Mouse (Mus musculus): ENCODE data around the gene 1700012B09Rik. TPM values are rescaled to one million over a fixed set of nuclear protein-coding genes. Genes with fewer than 3 reads are reported as not detected.

The 1700012B09Rik gene
- not detected in 2 replicates for total RNA-seq (2015; ENCODE audit: low replicate concordance)
- not detected in 2 replicates for total RNA-seq (2017; ENCODE audit: low replicate concordance)

- no peak for ATAC-seq (replicated peaks; ENCODE audit: low FRiP score, poor library complexity, severe bottlenecking)
Observed at GRCm38 (mm10) chr9:14770803-14771471, at the start of gene 1700012B09Rik. 1700012B09Rik (minus strand) TSS chr9:14771030.

GRCm38 (mm10) chr9:14810111-14810510 lies 39.3 kb upstream of the 1700012B09Rik start:
- ATAC-seq (replicated peaks; ENCODE audit: low FRiP score, poor library complexity, severe bottlenecking), result no peak

DNA sequence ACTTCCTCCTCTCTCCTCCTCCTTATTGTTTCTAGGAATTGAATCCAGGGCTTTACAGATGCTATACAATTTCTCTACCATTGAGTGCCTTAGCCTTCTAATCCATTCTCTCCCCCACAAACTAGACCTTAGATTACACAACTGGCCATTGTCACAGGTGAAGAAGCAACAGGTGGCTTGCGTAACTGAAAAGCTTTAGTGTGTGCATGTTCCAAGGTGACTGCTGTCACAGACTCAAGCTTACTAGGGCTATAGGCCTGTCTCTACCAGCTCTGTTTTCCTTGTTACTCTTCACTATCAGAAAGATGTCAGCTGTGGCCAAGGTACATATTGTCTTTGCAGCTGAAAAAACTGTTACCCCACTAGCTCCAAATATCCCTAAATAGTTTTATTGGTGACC lies 36.0 kb upstream of the 1700012B09Rik start:
- ATAC-seq (replicated peaks; ENCODE audit: low FRiP score, poor library complexity, severe bottlenecking), result no peak

- no peak for ATAC-seq (replicated peaks; ENCODE audit: low FRiP score, poor library complexity, severe bottlenecking)
Observed at GRCm38 (mm10) chr9:14805714-14806113, 34.9 kb upstream of the 1700012B09Rik start.

DNA sequence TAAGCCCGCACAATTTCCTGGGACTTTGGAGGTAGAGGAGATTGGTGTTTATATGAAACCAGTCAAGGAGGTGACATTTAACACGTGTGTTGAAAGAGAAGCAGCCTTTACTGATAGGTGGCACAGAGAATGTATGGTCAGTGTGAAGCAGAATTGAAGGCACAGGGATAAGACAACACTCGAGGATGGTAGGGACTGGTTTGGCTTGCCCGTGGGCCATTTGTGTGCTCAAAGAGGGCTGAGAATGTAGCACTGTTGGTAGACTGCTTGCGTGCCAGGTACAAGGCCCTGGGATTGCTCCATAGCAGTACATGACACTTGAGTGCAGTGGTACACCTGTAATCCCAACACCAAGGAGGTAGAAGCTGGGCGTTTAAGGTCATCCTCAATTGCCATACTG lies 16.5 kb upstream of the 1700012B09Rik start:
- no peak for ATAC-seq (replicated peaks; ENCODE audit: low FRiP score, poor library complexity, severe bottlenecking)

DNA sequence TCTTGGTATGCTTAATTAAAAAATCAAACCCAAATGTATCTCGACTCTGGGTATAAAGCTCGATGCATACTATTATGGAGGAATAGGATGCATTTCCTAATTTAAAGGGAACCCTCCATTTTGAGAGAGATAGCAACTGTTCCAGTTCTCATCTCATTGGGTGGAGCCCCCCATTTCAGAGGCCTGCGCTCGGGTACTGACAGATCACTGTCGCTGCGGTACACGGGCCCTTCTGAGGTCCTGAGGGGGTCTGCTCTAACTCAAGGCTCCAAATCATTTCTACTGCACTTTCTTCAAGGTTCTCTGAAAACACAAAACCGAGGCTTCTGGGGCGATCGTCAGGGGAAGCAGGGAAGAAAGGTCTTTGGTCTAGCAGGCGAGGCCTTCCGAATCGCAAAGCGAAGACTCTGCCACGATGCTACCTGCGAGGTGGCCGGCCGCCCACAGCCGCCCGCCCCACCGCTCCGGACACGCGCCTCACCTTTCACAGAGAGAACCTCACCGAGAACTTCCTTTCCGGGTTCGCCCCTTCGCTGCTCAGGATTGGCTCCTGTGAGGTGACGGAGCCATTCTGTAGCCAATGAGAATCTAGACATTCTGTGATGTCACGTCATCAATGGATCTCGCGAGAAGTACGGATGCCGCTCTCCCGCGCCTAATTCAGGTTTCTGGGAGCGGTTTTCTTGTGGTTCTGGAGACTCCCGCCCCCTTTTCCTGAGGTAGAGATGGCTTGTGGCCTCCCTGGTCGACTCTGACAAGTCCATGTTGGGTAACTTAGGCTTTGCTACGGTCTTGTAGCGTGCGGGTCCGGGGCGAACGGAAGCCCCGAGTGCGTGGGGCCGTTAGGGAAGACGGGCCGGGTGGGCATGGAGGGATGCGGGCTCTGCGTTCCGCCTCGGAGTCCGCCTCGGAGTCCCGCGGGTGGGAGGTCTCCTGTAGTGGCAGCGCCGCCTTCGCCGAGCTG lies 13.5 kb upstream of the 1700012B09Rik start, which contains the start of the genes Mre11a and Ankrd49:
TSS of gene Mre11a (plus strand) at position 616 of the 964 bp plus-strand sequence.
TSS of gene Ankrd49 (minus strand) at position 818 of the 964 bp plus-strand sequence.
- ATAC-seq (replicated peaks; ENCODE audit: low FRiP score, poor library complexity, severe bottlenecking), result peak; percentile 98

DNA sequence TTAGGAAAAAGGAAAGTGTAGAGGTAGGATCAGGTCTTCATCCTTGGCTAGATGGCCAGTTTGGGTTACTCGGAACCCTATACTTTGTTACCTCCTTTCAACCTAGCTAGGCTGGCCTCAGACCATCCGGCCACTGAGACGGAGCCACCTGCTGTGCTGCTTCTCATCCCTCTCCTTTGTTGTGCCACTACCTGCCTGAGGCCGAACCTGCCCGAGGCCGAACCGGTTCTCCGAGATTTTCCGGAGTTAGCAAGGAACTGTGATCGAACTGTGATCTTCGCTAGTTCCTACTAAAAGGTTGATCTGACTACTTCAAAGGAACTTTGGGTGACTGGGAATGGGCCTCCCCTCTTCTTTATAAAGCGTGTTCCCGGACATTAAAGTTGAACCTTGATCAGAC lies 7.5 kb upstream of the 1700012B09Rik start:
- ATAC-seq (replicated peaks; ENCODE audit: low FRiP score, poor library complexity, severe bottlenecking), result no peak

DNA sequence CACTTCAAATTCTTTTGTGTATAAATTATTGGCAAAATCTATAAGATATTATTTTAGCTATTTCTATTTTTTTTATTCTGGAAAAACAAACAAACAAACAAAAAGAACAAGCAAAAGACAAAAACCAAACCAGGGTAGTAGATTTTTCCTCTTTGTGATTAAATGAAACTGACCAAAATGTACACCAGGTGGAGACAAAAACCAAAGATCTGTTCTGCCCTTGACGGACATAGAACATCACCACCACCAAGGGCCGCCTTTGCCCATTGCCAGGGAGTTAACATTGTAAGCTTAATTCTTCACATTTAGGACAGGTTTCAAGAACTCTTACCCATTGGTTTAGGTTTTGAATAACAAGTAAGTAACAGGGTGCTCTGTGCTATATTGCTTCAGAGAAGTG lies 3.0 kb upstream of the 1700012B09Rik start:
- ATAC-seq (replicated peaks; ENCODE audit: low FRiP score, poor library complexity, severe bottlenecking), result no peak

DNA sequence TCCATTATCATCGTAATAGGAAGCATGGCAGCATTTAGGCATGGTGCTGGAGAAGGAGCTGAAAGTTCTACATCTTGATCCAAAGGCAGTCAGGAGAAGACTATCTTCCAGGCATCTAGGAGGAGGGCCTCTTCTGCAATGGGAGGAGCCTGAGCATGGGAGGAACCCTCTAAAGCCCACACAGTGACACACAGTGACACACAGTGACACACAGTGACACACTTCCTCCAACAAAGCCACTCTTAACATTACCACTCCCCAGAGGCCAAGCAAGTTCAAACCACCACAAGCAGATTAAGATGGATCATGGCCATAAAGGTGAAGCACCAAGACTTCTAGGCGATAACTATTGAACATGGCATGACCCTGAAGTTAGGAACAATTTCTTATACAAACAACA lies 1.2 kb upstream of the 1700012B09Rik start:
- ATAC-seq (replicated peaks; ENCODE audit: low FRiP score, poor library complexity, severe bottlenecking), result no peak

- no peak for ATAC-seq (replicated peaks; ENCODE audit: low FRiP score, poor library complexity, severe bottlenecking)
Observed at GRCm38 (mm10) chr9:14769811-14770210, 1.0 kb downstream of the 1700012B09Rik start.

DNA sequence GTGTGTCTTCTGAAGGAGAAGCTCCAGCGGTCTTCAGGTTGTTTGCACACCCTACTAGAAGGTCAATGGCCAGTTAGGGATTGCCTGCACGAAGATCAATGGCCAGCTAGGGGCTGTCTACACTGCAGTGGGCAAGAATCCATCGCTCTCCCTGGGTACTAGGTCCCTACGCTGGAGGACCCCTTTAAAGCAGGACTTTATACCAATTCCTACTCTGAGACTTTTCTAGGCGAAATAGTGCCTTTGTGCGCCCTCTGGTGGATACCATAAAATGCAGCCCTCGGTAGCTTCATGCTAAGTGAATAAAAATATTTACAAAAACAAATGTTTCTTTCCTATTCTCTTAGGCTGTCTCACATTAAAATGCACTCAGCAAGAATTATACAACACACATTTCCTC lies 6.1 kb downstream of the 1700012B09Rik start:
- ATAC-seq (replicated peaks; ENCODE audit: low FRiP score, poor library complexity, severe bottlenecking), result no peak

GRCm38 (mm10) chr9:14759261-14759660 lies 11.6 kb downstream of the 1700012B09Rik start:
- no peak for ATAC-seq (replicated peaks; ENCODE audit: low FRiP score, poor library complexity, severe bottlenecking)

GRCm38 (mm10) chr9:14758590-14758989 lies 12.2 kb downstream of the 1700012B09Rik start:
- no peak for ATAC-seq (replicated peaks; ENCODE audit: low FRiP score, poor library complexity, severe bottlenecking)

- ATAC-seq (replicated peaks; ENCODE audit: low FRiP score, poor library complexity, severe bottlenecking), result no peak
Observed at GRCm38 (mm10) chr9:14754469-14754868, 16.4 kb downstream of the 1700012B09Rik start.

DNA sequence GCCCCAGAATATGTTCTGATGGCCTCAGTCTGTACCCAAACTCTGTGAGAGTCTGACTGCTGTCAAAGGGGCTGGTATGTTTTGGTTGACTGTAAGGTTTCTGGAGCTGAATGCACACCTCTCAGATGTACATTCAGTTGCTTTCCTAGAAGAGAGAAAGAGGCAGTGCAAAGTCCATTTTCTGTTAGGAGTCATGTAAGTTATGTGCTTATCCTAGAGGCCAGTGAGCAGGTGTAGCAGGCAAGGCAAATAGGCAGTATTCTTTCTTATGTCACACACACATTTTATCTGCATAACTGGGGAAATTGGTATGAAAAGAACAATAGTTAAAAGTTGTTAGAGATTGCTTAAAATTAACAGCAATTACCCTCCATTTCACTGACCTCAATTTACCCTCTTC lies 16.9 kb downstream of the 1700012B09Rik start:
- ATAC-seq (replicated peaks; ENCODE audit: low FRiP score, poor library complexity, severe bottlenecking), result no peak

- no peak for ATAC-seq (replicated peaks; ENCODE audit: low FRiP score, poor library complexity, severe bottlenecking)
Observed at GRCm38 (mm10) chr9:14752001-14752522, 18.8 kb downstream of the 1700012B09Rik start, which contains the start of gene Fut4. Fut4 (minus strand) TSS chr9:14752393.

DNA sequence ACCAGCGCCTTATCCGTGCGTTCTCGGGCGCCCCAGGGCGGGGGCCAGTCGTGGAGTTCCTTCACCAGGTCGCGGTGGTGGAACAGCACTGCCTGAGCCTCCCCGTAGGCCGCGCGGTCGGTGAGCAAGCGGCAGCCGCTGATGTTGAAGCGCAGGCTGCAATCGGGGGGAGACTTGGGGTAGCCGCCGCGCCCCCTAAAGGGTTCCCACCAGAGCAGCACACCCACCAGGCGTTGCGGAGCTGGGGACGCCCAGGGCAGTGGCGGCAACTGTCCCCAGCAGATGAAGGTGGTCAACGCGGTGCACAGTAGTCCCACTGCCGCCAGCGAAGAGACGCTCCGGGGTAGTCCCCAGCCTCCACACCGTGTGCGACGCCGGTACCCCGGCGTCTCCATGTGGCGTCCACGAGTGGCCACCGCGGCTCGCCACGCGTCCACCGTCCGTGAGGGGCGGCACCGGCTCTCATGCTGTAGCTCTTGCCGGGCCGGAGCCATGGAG lies 19.3 kb downstream of the 1700012B09Rik start:
- no peak for ATAC-seq (replicated peaks; ENCODE audit: low FRiP score, poor library complexity, severe bottlenecking)

DNA sequence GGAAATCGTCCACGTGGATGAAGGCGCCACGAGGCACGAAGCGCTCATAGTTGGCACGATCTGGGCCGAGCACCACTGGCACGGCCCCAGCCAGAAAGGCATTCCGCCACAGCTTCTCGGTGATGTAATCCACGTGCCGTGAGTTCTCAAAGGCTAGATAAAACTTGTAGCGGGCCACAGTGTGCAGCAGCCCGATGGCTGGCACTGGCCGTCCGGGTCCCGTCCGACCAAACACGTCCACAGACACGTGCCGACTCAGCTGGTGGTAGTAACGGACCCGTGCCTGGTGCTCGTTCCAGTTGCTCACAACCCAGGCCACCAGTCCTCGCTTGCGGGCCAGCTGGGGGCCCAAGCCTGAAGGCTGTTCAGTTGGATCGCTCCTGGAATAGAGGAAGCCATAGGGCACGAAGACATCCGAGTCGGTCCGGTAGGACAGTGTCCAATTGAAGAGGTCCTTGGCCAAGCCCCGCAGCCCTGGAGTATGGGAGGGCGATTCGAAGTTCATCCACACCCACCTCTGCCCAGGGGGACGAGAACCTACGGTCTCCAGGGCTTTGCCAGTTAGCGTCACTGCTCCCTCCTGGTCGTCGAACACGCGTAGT lies 19.8 kb downstream of the 1700012B09Rik start:
- no peak for ATAC-seq (replicated peaks; ENCODE audit: low FRiP score, poor library complexity, severe bottlenecking)

DNA sequence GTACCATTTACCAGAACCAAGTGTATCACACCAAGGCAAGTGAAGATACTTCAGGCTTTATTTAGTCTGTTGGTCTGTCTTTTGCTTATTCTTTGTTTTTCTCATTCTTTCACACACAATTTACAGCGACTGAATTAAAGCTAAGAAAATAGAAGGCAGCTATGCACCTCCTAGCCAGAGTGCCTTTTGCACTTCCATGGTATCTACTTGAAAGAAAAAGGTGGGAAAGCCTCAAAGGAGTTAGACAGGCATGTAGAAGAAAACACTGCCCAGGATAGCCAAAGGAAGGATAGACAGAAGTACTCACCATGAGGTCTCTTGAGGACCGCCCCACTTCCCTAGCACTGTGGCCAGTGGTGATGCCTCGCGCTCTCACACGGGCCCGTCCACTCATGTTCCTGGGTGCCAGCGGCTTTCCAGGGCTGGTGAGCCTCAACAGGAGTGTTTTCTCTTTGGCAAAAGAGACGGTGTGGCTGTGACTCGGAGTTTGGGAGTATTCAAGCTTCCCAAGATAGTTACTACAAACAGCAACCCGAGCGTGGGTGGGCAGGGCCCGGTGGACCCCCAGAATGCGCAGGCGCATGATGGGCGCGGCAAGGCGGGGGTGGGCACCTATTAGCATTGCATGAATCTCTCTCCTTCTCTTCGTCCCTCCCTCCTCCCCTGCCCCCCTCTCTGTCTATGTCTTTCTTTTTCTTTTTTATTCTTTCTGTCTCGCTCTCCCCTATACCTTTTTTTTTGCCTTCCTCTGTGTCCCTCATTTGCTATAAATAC lies 30.5 kb downstream of the 1700012B09Rik start, which contains the start of gene Piwil4:
TSS of gene Piwil4 (minus strand) at position 583 of the 774 bp plus-strand sequence.
- no peak for ATAC-seq (replicated peaks; ENCODE audit: low FRiP score, poor library complexity, severe bottlenecking)
